Mouse (Mus musculus) limb, embryonic 15.5 days (tissue): ENCODE results near the gene Fthl17e. TPM values are rescaled to one million over a fixed set of nuclear protein-coding genes. Genes with fewer than 3 reads are reported as not detected.
"Not testable (repeated sequence)": the region's sequence is repeated elsewhere in the genome, so short reads cannot be mapped to it uniquely, and the experiment has no call there.

Source experiments
- ATAC-seq: fragments of 200-750 bp; cut with Nextera tagmentation; 2 replicates; pipeline ENCODE4 v1.8.0; 2017; ENCODE audit warnings: low read depth, moderate TSS enrichment; ENCODE audit not compliant: insufficient number of reproducible peaks, low FRiP score, low TSS enrichment
- H3K27ac ChIP-seq: fragments of 300-500 bp; sonication (generic); 2 replicates; pipeline ENCODE4 v1.5.1; 2015; ENCODE audit warnings: moderate library complexity, mild to moderate bottlenecking, inconsistent platforms
- H3K27me3 ChIP-seq: fragments of 300-500 bp; sonication (generic); 2 replicates; pipeline ENCODE4 v1.6.1; 2015; ENCODE audit warnings: inconsistent platforms
- H3K36me3 ChIP-seq: fragments of 300-500 bp; sonication (generic); 2 replicates; pipeline ENCODE4 v1.6.1; 2015; ENCODE audit warnings: inconsistent platforms
- H3K4me1 ChIP-seq: fragments of 300-500 bp; sonication (generic); 2 replicates; pipeline ENCODE4 v1.6.1; 2015; ENCODE audit warnings: inconsistent platforms
- H3K4me2 ChIP-seq: fragments of 300-500 bp; sonication (generic); 2 replicates; pipeline ENCODE4 v1.6.1; 2015; ENCODE audit warnings: mild to moderate bottlenecking, inconsistent platforms
- H3K4me3 ChIP-seq: fragments of 300-500 bp; sonication (generic); 2 replicates; pipeline ENCODE4 v1.5.1; 2015; ENCODE audit warnings: mild to moderate bottlenecking, inconsistent platforms
- H3K9ac ChIP-seq: fragments of 300-500 bp; sonication (generic); 2 replicates; pipeline ENCODE4 v1.6.1; 2015; ENCODE audit warnings: inconsistent platforms
- H3K9me3 ChIP-seq: fragments of 300-500 bp; sonication (generic); 2 replicates; pipeline ENCODE4 v1.6.1; 2016; ENCODE audit warnings: inconsistent platforms
- WGBS: fragments of 180-500 bp; shearing (Covaris S2); methylation state at CpG from one replicate; pipeline ENCODE4 v1.1.7; 2015; 5-methylcytosine and 5-hydroxymethylcytosine counted together
- polyA plus RNA-seq: library from polyadenylated mRNA; unstranded; fragments of >200 nt; fragmentation: Nextera tagmentation; extraction: Ambion mirVana; gene quantifications from 2 replicates; pipeline ENCODE4 v1.2.1, GENCODE M21; 2015

The Fthl17e gene
- not detected in 2 replicates for polyA plus RNA-seq

- H3K4me3 ChIP-seq, H3K4me2 ChIP-seq, H3K27ac ChIP-seq, H3K27me3 ChIP-seq, H3K9me3 ChIP-seq, H3K36me3 ChIP-seq, ATAC-seq, H3K9ac ChIP-seq, H3K4me1 ChIP-seq: not testable (repeated sequence)
- 100% methylated on average over 1 of the region's 10 CpGs for WGBS
Measured at GRCm38 (mm10) chrX:9033193-9033592, at the start of gene Fthl17e. Gene Fthl17e, plus strand, starts transcription at chrX:9033493.

- not testable (repeated sequence) for H3K36me3 ChIP-seq, H3K4me2 ChIP-seq, H3K4me1 ChIP-seq, H3K4me3 ChIP-seq, ATAC-seq, H3K9me3 ChIP-seq, H3K27ac ChIP-seq, H3K27me3 ChIP-seq, H3K9ac ChIP-seq
- no CpG with 5 or more reads among the region's 9 CpGs for WGBS
Measured at GRCm38 (mm10) chrX:8986655-8987054, 46.6 kb upstream of the Fthl17e start, which contains the start of gene Fthl17d. Gene Fthl17d, minus strand, starts transcription at chrX:8986755.

GRCm38 (mm10) chrX:9016079-9016478 lies 17.2 kb upstream of the Fthl17e start:
- 69% methylated on average over 1 of the region's 1 CpGs for WGBS
- H3K4me3 ChIP-seq, result no peak overlapping the region
- no peaks in the 10 kb centered on the region for H3K4me1 ChIP-seq
- no peak overlapping the region for H3K4me2 ChIP-seq
- no peak for ATAC-seq
- H3K27ac ChIP-seq, result no peak overlapping the region
- no peaks in the 10 kb centered on the region for H3K27me3 ChIP-seq
- H3K9ac ChIP-seq, result no peak overlapping the region
- no peaks in the 10 kb centered on the region for H3K36me3 ChIP-seq
- no peaks in the 10 kb centered on the region for H3K9me3 ChIP-seq

GRCm38 (mm10) chrX:9019481-9019880 lies 13.8 kb upstream of the Fthl17e start:
- H3K4me2 ChIP-seq, result no peak overlapping the region
- WGBS, result 64% methylated on average over 10 of the region's 10 CpGs
- H3K36me3 ChIP-seq, result no peaks in the 10 kb centered on the region
- H3K4me1 ChIP-seq, result no peaks in the 10 kb centered on the region
- H3K27ac ChIP-seq, result no peak overlapping the region
- ATAC-seq, result no peak
- no peak overlapping the region for H3K4me3 ChIP-seq
- no peaks in the 10 kb centered on the region for H3K9me3 ChIP-seq
- H3K27me3 ChIP-seq, result no peaks in the 10 kb centered on the region
- no peak overlapping the region for H3K9ac ChIP-seq

- H3K9ac ChIP-seq, H3K27me3 ChIP-seq, H3K4me3 ChIP-seq, H3K4me1 ChIP-seq, H3K9me3 ChIP-seq, ATAC-seq, H3K27ac ChIP-seq, H3K36me3 ChIP-seq, H3K4me2 ChIP-seq: not testable (repeated sequence)
- WGBS, result 38% methylated on average over 3 of the region's 4 CpGs
Measured at GRCm38 (mm10) chrX:9041611-9042010, 8.3 kb downstream of the Fthl17e start.

- not testable (repeated sequence) for ATAC-seq, H3K4me3 ChIP-seq, H3K9ac ChIP-seq, H3K27ac ChIP-seq, H3K36me3 ChIP-seq, H3K9me3 ChIP-seq, H3K4me2 ChIP-seq, H3K27me3 ChIP-seq, H3K4me1 ChIP-seq
- 24% methylated on average over 7 of the region's 9 CpGs for WGBS
Measured at GRCm38 (mm10) chrX:9060952-9061351, 27.7 kb downstream of the Fthl17e start.

GRCm38 (mm10) chrX:9062101-9062500 lies 28.8 kb downstream of the Fthl17e start:
- Histone ChIP-seq H3K36me3 (no peaks in the 10 kb centered on the region), H3K27me3 (no peaks in the 10 kb centered on the region), H3K27ac (no peak overlapping the region), H3K9ac (no peak overlapping the region), H3K4me1 (no peaks in the 10 kb centered on the region), H3K9me3 (no peaks in the 10 kb centered on the region), H3K4me2 (no peak overlapping the region), H3K4me3 (no peak overlapping the region)
- no peak for ATAC-seq
- 91% methylated on average over 4 of the region's 4 CpGs for WGBS

GRCm38 (mm10) chrX:9062715-9063114 lies 29.4 kb downstream of the Fthl17e start, which contains the start of gene Fthl17f:
Gene Fthl17f, plus strand, starts transcription at chrX:9063015.
- not testable (repeated sequence) for ATAC-seq, H3K4me2 ChIP-seq, H3K4me3 ChIP-seq, H3K9ac ChIP-seq, H3K4me1 ChIP-seq, H3K9me3 ChIP-seq, H3K36me3 ChIP-seq, H3K27ac ChIP-seq, H3K27me3 ChIP-seq
- WGBS, result 88% methylated on average over 11 of the region's 11 CpGs

- 21% methylated on average over 8 of the region's 10 CpGs for WGBS
- H3K36me3 ChIP-seq, H3K9me3 ChIP-seq, H3K9ac ChIP-seq, H3K4me1 ChIP-seq, ATAC-seq, H3K4me2 ChIP-seq, H3K27ac ChIP-seq, H3K27me3 ChIP-seq, H3K4me3 ChIP-seq: not testable (repeated sequence)
Measured at GRCm38 (mm10) chrX:9077699-9078098, 44.4 kb downstream of the Fthl17e start.

Other genes starting within 250 kb of the Fthl17e start
- gene Ssxb5, start 229.8 kb upstream of the Fthl17e start, polyA plus RNA-seq, result not detected in 2 replicates
- not detected in 2 replicates for gene Gm6592, start 189.5 kb upstream of the Fthl17e start, polyA plus RNA-seq
- not detected in 2 replicates for gene Gm5751, start 159.2 kb upstream of the Fthl17e start, polyA plus RNA-seq
- gene B630019K06Rik, start 141.1 kb upstream of the Fthl17e start, polyA plus RNA-seq, result 3.2 and 4.4 TPM in 2 replicates
- gene Fthl17b, start 70.5 kb upstream of the Fthl17e start, polyA plus RNA-seq, result not detected in 2 replicates
- not detected in 2 replicates for gene Fthl17c, start 56.9 kb upstream of the Fthl17e start, polyA plus RNA-seq
- gene Fthl17d, start 46.7 kb upstream of the Fthl17e start, polyA plus RNA-seq, result not detected in 2 replicates
- not detected in 2 replicates for gene Fthl17f, start 29.5 kb downstream of the Fthl17e start, polyA plus RNA-seq
- not detected in 2 replicates for gene 4930402K13Rik, start 71.1 kb downstream of the Fthl17e start, polyA plus RNA-seq
- 0.78 and 0.81 TPM in 2 replicates for gene Lancl3, start 166.4 kb downstream of the Fthl17e start, polyA plus RNA-seq
- gene Gm14862, start 223.4 kb downstream of the Fthl17e start, polyA plus RNA-seq, result not detected in 2 replicates
- 0.93 and 1.2 TPM in 2 replicates for gene Xk, start 239.3 kb downstream of the Fthl17e start, polyA plus RNA-seq